Mouse (Mus musculus) limb, embryonic 14.5 days (tissue): ENCODE data around the gene Dnajc10. TPM values are rescaled to one million over a fixed set of nuclear protein-coding genes. Genes with fewer than 3 reads are reported as not detected.

ENCODE experiments used
- ATAC-seq: fragments of 200-750 bp; cut with Nextera tagmentation; 2 replicates; pipeline ENCODE4 v1.8.0; 2017; ENCODE audit warnings: low read depth, moderate number of reproducible peaks, moderate TSS enrichment; ENCODE audit not compliant: low FRiP score
- DNase-seq: peaks from one replicate; pipeline ENCODE4 v3.0.0-alpha.2; 2015; ENCODE audit warnings: low spot score
- H3K27ac ChIP-seq: fragments of 300-500 bp; sonication (generic); replicated peaks from 2 replicates; pipeline ENCODE4 v1.5.1; 2014; ENCODE audit warnings: low read depth, mild to moderate bottlenecking, low read length, moderate library complexity, mixed read lengths
- H3K27me3 ChIP-seq: fragments of 300-500 bp; sonication (generic); 2 replicates; pipeline ENCODE4 v1.6.1; 2014; ENCODE audit warnings: low read length, mixed read lengths; ENCODE audit not compliant: control insufficient read depth, insufficient read depth
- H3K36me3 ChIP-seq: fragments of 300-500 bp; sonication (generic); 2 replicates; pipeline ENCODE4 v1.6.1; 2014; ENCODE audit warnings: mild to moderate bottlenecking, low read length, moderate library complexity, mixed read lengths; ENCODE audit not compliant: control insufficient read depth, insufficient read depth
- H3K4me1 ChIP-seq: fragments of 300-500 bp; sonication (generic); 2 replicates; pipeline ENCODE4 v1.6.1; 2014; ENCODE audit warnings: antibody characterized with exemption, low read length, mixed read lengths; ENCODE audit not compliant: control insufficient read depth, insufficient read depth
- H3K4me2 ChIP-seq: fragments of 300-500 bp; sonication (generic); replicated peaks from 2 replicates; pipeline ENCODE4 v1.6.1; 2014; ENCODE audit warnings: low read depth, mild to moderate bottlenecking, low read length, moderate library complexity; ENCODE audit not compliant: severe bottlenecking
- H3K4me3 ChIP-seq: fragments of 300-500 bp; sonication (generic); replicated peaks from 2 replicates; pipeline ENCODE4 v1.5.1; 2014; ENCODE audit warnings: low read length
- H3K9ac ChIP-seq: fragments of 300-500 bp; sonication (generic); 2 replicates; pipeline ENCODE4 v1.6.1; 2014; ENCODE audit warnings: mild to moderate bottlenecking, low read depth, low read length, moderate library complexity; ENCODE audit not compliant: severe bottlenecking
- H3K9me3 ChIP-seq: fragments of 300-500 bp; sonication (generic); 2 replicates; pipeline ENCODE4 v1.6.1; 2016; ENCODE audit warnings: low read length; ENCODE audit not compliant: control insufficient read depth
- POLR2A ChIP-seq: fragments of 200-500 bp; IDR thresholded peaks from 2 replicates; pipeline ENCODE4 v1.8.0; 2012; ENCODE audit warnings: inconsistent platforms, mild to moderate bottlenecking, moderate library complexity, borderline replicate concordance; ENCODE audit not compliant: insufficient read depth, insufficient read length; ENCODE audit errors: extremely low read depth
- WGBS: fragments of 180-500 bp; shearing (Covaris S2); extraction: QIAGEN DNeasy Blood & Tissue Kit; methylation state at CpG from one replicate; pipeline ENCODE4 v1.1.7; 2014; 5-methylcytosine and 5-hydroxymethylcytosine counted together
- polyA plus RNA-seq, 2 experiments: library from polyadenylated mRNA; depleted of rRNA in 1 of 2; stranded (reverse) in 1 of 2; unstranded in 1 of 2; fragments of >200 nt; fragmentation: Nextera tagmentation in 1 of 2; extraction: Ambion mirVana in 1 of 2; gene quantifications; 2 replicates each; pipeline versions ENCODE4 v1.2.1 to v1.2.3; 2012 to 2014

Gene Dnajc10
- polyA plus RNA-seq, 2 experiments = 58.1 to 78.5 TPM

DNA sequence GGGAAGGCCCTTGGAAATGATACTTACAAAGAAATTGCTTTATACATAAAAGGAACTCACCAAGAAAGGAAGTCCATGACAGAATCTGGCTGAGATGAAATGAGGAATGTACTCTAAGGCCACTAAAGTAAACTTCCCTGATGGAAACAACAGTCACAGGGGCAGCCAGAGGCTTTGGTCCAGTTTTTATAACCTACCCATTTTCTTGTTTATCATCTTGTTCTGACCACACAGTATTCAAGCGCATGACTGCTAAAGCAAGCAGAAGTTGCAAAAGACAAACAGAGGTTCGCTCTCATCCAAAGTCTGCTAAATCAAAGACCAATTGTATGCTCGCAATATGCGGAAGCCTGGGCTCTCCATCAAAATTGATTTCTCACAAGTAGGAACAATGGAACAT lies 14.5 kb upstream of the Dnajc10 start:
- no peak for DNase-seq

GRCm38 (mm10) chr2:80303957-80304356 lies 11.3 kb upstream of the Dnajc10 start:
- H3K36me3 ChIP-seq = no peaks in the 10 kb centered on the region
- no peak for ATAC-seq
- no peak for DNase-seq
- no peak overlapping the region for H3K27ac ChIP-seq
- WGBS = 90% methylated on average over 2 of the region's 2 CpGs
- no peaks in the 10 kb centered on the region for H3K27me3 ChIP-seq
- no peak for TF ChIP-seq POLR2A
- H3K4me1 ChIP-seq = no peaks in the 10 kb centered on the region
- no peak overlapping the region for H3K4me3 ChIP-seq
- no peak overlapping the region for H3K4me2 ChIP-seq
- no peak overlapping the region for H3K9ac ChIP-seq
- H3K9me3 ChIP-seq = no peaks in the 10 kb centered on the region

More for the DNA sequence above, 14.5 kb upstream of the Dnajc10 start:
- Histone ChIP-seq H3K4me2 (no peak overlapping the region), H3K4me3 (no peak overlapping the region), H3K4me1 (no peaks in the 10 kb centered on the region), H3K9me3 (no peaks in the 10 kb centered on the region), H3K36me3 (no peaks in the 10 kb centered on the region), H3K9ac (no peak overlapping the region), H3K27me3 (no peaks in the 10 kb centered on the region), H3K27ac (no peak overlapping the region)
- no peak for TF ChIP-seq POLR2A
- no peak for ATAC-seq
- WGBS = 91% methylated on average over 4 of the region's 4 CpGs

GRCm38 (mm10) chr2:80307701-80308100 lies 7.6 kb upstream of the Dnajc10 start:
- no peak overlapping the region for H3K4me2 ChIP-seq
- no peaks in the 10 kb centered on the region for H3K4me1 ChIP-seq
- no peak overlapping the region for H3K9ac ChIP-seq
- DNase-seq (no peak), ATAC-seq (no peak)
- WGBS = 79% methylated on average over 3 of the region's 3 CpGs
- no peak for TF ChIP-seq POLR2A
- H3K27ac ChIP-seq = no peak overlapping the region
- H3K9me3 ChIP-seq = no peaks in the 10 kb centered on the region
- no peaks in the 10 kb centered on the region for H3K36me3 ChIP-seq
- H3K27me3 ChIP-seq = no peaks in the 10 kb centered on the region; the same call in 1 of the 2 replicates
- H3K4me3 ChIP-seq = no peak overlapping the region

DNA sequence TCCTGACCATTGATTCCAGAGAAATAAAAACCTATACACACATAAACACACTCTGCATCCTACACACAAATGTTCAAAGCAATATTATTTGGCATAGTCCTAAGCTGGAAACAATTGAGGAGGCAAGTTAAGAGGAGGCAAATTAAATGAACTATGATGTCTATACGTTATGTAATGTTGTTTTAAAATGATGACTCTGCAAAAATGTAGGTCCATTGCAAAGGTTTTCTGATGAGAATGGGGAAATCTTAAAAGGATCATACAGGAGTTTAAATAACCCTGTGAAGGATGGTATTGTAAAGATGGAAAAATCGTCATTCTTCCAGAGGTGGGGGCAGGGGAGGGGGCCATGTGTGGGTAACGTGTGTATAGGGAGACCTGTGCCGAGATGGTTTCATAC lies 5.5 kb upstream of the Dnajc10 start:
- Histone ChIP-seq H3K27ac (no peak overlapping the region), H3K4me2 (no peak overlapping the region), H3K36me3 (no peaks in the 10 kb centered on the region), H3K27me3 (no peaks in the 10 kb centered on the region; the same call in 1 of the 2 replicates), H3K4me1 (0 out of 2 replicates have a peak, but pooled peaks cover 1% of the 10 kb centered on the region), H3K9me3 (no peaks in the 10 kb centered on the region), H3K9ac (no peak overlapping the region), H3K4me3 (no peak overlapping the region)
- TF ChIP-seq POLR2A = no peak
- 70% methylated on average over 4 of the region's 4 CpGs for WGBS
- ATAC-seq = no peak
- DNase-seq = no peak

DNA sequence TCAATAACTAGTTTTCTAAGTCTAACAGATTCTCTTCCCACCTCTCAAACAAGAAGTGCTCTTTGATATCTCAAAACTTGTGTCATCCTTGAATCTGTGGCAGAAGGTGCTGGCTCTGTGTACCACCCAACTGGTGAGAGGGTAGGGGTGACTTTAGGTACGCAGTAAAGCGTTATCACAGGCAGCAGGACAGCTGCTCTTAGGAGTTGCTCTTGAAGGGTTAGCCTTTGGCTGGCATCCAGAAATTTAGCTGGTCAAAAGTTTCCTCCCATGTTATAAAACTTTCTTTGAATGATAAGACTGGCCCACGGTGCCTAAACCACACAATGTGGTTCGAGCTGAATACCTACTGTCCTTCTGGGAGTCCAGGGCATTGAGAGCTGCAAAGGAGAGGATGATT lies 4.5 kb upstream of the Dnajc10 start:
- Histone ChIP-seq H3K9ac (no peak overlapping the region), H3K36me3 (no peaks in the 10 kb centered on the region), H3K27me3 (no peaks in the 10 kb centered on the region; the same call in 1 of the 2 replicates), H3K4me2 (no peak overlapping the region), H3K4me1 (0 out of 2 replicates have a peak, but pooled peaks cover 4% of the 10 kb centered on the region), H3K9me3 (no peaks in the 10 kb centered on the region), H3K4me3 (no peak overlapping the region), H3K27ac (no peak overlapping the region)
- WGBS = 68% methylated on average over 4 of the region's 4 CpGs
- ATAC-seq (no peak), DNase-seq (no peak)
- no peak for TF ChIP-seq POLR2A

DNA sequence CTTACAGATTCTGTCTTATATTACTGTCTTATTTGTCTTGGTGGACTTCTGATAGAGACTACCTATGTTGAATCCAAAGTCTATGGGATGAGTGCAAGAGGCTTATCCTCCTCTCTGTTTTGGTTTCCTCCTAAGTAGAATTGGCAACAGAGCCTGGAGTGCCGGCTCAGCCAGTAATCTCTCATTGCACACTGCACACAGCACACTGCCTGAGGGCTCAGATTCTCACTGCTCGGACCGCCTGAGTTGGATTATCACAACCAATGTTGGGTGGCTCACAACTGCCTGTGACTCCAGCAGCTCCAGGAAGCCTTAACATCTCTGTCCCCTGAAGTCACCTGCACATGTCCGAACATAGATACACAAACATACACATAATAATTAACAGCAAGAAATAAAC lies 3.9 kb upstream of the Dnajc10 start:
- no peak overlapping the region for H3K9ac ChIP-seq
- H3K27me3 ChIP-seq = no peaks in the 10 kb centered on the region; the same call in 1 of the 2 replicates
- ATAC-seq (no peak), DNase-seq (no peak)
- no peak for TF ChIP-seq POLR2A
- no peak overlapping the region for H3K4me2 ChIP-seq
- 59% methylated on average over 4 of the region's 4 CpGs for WGBS
- no peaks in the 10 kb centered on the region for H3K9me3 ChIP-seq
- H3K36me3 ChIP-seq = no peaks in the 10 kb centered on the region
- no peak overlapping the region for H3K27ac ChIP-seq
- no peak overlapping the region for H3K4me3 ChIP-seq
- 0 out of 2 replicates have a peak, but pooled peaks cover 4% of the 10 kb centered on the region for H3K4me1 ChIP-seq
